Mouse (Mus musculus) cerebellum, postnatal 4 days (tissue): ENCODE data around the gene Zfp94.
A peak's percentile ranks its signal among the peaks of the same experiment; 100 is the strongest.

Experiments
- DNase-seq, 2 experiments: peaks; one replicate each; pipeline ENCODE4 v3.0.0; 2022; ENCODE audit warnings: low spot score in 2 of 2, mixed read lengths in 1 of 2

Zfp94 gene

DNA sequence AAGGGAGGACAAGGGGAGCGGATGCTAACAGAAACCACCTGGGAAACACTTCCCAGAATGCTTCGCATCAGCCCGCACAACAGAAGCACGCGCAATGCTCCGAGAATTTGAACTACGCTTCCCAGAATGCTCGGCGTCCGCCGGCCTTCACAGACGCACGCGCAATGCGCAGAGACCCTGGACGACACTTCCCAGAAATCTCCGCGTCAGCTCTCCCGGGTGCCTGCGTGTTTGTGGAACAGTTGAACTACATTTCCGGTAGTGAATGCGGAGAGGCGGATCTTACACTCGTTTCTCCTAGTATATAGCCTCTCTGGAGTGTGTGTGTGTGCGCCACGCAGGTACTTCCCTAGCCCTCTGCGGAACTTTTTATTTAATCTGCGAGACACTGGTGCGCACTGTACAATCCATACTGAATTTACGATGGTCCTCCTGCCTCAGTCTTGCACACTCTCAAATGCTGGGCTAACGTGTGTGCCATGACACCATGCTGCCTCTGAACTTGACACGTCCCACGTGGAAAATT lies at the start of gene Zfp94:
Gene Zfp94, minus strand, starts transcription at position 100 of the 526 bp plus-strand sequence.
- DNase-seq, result peak; percentile 84 to 90

GRCm38 (mm10) chr7:24365258-24366014 lies 49.0 kb upstream of the Zfp94 start:
- DNase-seq, result no peak

GRCm38 (mm10) chr7:24364827-24365226 lies 48.4 kb upstream of the Zfp94 start:
- peak; percentile 81 to 91 for DNase-seq

DNA sequence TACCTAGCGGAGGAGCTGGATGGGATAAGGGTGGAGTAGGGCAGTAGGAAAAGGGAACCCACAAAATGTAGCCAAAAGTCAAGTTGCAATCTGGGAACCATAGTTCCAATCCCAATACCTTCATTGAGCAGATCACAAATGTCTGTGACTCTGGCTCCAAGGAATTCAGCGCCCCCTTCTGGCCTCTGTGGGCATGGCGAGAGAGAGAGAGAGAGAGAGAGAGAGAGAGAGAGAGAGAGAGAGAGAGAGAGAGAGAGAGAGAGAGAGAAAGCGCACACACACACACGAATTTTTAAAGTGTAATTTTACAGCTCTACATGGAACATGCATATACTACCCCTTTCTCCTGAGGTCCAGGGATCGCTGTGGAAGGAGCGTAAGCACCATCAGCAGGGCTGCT lies 46.8 kb upstream of the Zfp94 start:
- DNase-seq, result peak in 1 of 2 experiments; percentile 59

DNA sequence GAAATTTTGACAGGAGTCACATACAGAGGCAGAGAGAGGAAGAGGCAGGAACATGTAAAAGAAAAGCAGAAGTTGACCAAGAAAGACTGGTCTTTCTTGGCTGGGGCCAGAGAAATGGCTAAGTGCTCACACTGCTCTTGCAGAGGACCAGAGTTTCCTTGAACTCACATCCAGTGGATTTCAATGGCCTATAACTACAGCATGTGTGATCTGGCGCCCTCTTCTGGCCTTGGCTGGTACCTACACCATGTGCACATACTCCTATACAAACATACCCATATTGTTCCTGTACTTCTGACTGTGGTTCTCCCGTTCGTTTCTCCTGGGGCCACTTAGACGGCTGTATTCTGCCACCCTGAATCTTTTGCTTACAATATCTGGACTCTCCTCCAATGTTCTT lies 44.5 kb upstream of the Zfp94 start:
- DNase-seq, result no peak

DNA sequence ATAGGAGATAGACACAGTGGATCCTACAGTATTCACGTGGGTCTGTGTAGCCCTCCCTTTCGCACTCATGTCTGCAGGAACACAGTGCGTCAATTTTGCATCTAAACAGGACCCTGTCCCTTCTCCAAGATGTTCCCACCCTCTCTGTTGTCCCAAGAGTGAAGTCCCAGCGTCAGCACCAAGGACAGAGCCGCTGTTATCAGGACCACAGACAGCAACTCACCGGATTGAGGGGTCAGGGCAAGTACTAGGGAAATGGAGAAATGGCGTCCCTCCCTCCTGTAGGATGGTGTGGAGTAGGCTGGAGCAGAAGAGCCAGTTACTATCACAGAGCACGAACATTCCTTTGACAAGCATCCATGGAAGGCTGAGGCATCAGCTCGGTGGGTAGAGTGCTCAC lies 42.8 kb upstream of the Zfp94 start:
- DNase-seq, result no peak

GRCm38 (mm10) chr7:24357899-24358298 lies 41.4 kb upstream of the Zfp94 start:
- no peak for DNase-seq

- no peak for DNase-seq
Observed at GRCm38 (mm10) chr7:24356081-24356480, 39.6 kb upstream of the Zfp94 start.

- no peak for DNase-seq
Observed at GRCm38 (mm10) chr7:24355646-24356045, 39.2 kb upstream of the Zfp94 start.

DNA sequence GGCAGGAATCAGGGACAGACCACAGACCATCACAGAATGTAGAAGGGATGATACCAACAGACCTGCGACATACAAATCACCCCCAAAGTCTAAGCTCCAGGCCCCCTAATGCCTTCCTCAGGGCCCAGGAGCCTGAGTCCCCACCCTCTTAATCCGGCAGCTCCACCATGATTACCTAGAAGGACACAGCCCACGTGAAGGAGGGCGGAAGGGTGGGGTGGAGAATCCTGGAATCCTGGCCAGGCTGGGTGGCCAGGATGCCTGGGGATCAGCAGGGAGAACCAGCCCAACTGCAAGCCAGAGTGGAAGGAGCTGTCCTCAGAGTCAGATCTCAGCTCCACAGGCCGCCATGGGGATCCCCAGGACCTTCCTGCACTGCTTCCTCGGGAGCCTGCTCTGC lies 32.4 kb upstream of the Zfp94 start, which contains the start of gene Lypd5:
Gene Lypd5, plus strand, starts transcription at position 301 of the 400 bp plus-strand sequence.
- DNase-seq, result no peak

DNA sequence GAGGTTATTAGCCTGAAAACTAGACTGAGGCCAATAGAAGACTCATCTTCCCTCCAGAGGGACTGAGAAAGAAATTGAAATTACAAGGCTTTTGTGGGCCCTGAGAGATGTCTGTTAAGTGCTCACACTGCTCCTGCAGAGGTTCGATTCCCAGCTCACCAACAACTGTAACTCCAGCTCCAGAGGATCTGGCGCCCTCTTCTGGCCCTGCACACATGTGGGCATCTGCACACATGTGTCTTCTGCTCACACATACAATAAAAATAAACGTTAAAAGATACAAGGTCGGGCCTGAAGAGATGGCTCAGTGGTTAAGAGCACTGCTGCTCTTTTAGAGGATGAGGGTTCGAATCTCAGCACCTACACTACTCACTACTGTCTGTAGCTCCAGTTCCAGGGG lies 30.0 kb upstream of the Zfp94 start:
- DNase-seq, result no peak

DNA sequence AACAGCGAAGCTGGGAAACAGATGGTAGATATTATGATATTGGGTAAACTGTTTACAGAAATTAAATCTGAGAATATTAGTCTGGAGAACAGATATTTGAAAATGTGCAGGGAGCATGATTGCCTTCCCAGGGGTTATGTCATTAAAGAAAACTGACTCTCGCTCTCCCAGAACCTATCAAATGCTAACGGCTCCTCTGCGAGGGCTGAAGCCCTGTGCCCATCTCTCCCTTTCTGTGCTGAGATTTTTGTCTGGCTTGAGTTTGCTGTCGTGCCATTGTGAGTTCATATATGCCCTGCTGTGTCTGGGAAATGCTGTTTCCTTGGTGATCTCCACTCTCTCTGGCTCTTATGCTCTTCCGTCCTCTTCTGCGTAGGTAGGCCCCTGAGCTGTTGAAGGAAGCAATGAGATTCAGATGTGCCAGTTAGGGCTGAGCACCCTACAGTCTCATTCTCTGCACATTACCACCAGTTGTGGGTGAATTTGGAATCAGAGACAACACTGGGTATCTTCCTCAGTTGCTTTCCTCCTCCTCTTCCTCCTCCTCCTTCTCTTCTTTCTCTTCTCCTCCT lies 27.3 kb upstream of the Zfp94 start:
- DNase-seq, result no peak

- no peak for DNase-seq
Observed at GRCm38 (mm10) chr7:24338241-24338640, 21.8 kb upstream of the Zfp94 start.

DNA sequence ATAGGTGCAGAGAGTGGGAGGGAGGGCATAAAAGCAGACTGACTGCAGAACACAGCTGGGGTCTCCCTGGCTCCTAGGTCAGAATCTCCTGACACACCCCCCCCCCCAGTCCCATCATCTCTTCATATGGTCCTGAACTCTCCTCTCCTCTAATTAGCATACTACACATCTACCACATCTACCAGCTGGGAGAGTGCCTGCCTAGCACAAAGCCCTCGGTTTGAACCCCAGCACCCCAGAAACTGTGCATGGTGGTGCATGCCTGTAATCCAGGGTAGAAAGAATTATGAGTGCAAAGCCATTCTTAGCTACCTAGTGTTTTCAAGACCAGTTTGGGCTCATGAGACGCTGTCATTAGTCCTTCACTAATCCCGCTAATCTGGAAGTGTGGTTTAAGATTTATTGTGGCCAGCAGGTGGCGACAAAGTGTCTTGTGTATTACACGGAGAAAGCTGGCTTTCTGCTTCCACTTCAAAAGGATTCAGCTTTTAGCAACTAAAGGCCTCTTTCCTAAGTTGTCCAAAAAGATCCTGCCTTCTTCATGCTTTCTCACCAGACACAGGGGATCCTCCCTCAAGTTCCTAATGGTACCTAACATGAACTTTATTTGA lies 19.3 kb upstream of the Zfp94 start:
- DNase-seq, result peak; percentile 52 to 75

DNA sequence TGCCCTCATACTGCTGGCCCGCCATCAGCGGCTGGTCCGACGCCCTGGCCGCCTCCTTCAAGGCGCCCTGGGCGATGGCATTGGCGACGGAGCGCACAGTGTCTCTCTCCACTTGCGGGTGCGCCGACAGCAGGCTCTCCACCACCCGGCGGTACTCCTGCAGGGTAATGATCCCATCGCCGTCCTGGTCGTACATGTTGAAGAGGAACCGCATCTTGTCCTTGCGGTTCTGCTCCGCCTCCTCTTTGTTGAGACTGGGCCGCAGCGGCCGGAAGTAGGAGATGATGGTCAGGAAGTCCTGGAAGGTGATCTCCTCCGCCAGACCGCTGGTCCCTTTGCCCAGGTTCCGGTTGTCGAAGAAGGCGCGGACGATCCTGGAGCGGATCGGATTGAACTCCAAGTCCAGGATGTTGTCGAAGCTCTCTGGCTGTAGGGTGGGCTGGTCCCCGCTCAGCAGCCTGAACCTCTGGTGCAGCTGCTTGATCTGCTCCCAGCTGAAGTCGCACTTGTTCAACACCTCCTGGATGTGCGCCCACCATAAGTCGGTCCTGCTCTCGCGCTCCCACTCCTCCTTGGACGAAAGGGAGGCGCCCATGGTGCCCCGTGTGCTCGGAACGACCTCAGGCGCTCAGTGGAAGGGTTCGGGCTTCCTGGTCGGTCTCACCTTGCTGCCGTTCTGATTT lies 17.0 kb upstream of the Zfp94 start, which contains the start of gene Tescl:
Gene Tescl, minus strand, starts transcription at position 633 of the 683 bp plus-strand sequence.
- peak in 1 of 2 experiments; percentile 4 for DNase-seq

- no peak for DNase-seq
Observed at GRCm38 (mm10) chr7:24327281-24327975, 11.0 kb upstream of the Zfp94 start.

- DNase-seq, result no peak
Observed at GRCm38 (mm10) chr7:24326273-24327135, 10.0 kb upstream of the Zfp94 start.

DNA sequence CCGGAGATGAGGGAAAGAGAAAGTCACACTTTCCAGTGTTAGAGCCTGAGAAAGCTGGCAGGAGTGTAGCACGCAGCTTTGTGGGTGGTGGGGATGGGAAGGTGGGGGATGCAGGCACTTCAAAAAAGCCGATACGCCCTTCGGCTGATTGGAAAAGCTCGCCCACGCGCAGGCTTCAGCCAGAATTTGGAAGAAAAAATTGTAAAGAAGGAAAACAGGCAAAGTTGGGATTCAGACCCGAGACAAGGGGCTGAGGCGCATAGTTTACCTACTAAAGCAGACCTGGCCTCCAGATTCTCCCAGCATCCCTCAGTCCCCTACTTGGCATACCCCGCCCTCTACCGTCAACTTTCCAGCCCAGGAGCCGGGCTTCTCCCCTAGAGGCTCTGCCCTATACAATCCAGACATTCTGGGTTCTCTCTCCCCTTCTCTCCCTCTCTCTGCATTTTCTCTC lies 9.2 kb upstream of the Zfp94 start:
- DNase-seq, result no peak

GRCm38 (mm10) chr7:24325197-24325596 lies 8.7 kb upstream of the Zfp94 start:
- DNase-seq, result peak in 1 of 2 experiments; percentile 34

GRCm38 (mm10) chr7:24322593-24322992 lies 6.1 kb upstream of the Zfp94 start:
- no peak for DNase-seq
